Mouse (Mus musculus) right cerebral cortex, postnatal 14 days (tissue): Measurements from ENCODE around the gene Lclat1.
"Not testable (repeated sequence)": the region's sequence is repeated elsewhere in the genome, so short reads cannot be mapped to it uniquely, and the experiment has no call there.

Experiments
- DNase-seq: peaks from one replicate; pipeline ENCODE4 v3.0.0; 2022

Lclat1 gene

DNA sequence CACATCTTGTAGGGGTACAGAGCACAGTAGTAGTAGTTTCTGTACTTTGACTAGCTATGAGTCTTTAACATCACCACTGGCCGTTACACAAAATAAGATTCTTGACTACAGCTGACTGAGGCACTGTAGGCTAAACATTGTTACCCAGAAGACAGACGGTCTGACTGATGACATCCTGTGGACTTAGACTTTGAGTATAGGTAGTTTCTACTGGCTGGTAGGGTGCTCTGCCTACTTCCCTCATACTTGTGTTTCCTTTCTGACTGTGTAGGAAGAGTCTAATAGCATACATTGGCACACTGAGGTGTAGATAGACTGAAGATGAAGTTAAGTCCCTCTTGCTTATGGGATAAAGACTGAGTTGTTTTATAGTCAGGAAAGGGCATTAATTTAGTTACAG lies 37.6 kb downstream of the Lclat1 start:
- DNase-seq, result no peak

DNA sequence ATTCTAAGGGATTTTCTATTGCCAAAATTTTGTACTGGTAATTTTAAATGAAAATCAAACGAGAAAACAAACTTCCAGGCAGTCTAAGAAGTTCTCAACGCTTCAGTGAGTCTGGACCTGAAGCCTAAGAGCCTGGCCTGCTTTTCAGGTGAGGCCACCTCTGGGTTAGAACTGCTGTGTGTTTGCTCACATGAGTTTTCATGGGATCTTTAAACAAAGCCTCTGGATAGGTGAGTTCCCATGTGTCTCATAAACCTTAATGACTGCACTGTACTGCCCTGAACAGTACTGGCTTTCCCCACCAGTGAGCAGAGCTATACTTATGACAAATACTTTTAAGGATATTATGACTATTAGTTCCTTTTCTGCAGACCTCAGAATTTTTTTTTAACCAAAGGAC lies 40.8 kb downstream of the Lclat1 start:
- DNase-seq, result no peak

DNA sequence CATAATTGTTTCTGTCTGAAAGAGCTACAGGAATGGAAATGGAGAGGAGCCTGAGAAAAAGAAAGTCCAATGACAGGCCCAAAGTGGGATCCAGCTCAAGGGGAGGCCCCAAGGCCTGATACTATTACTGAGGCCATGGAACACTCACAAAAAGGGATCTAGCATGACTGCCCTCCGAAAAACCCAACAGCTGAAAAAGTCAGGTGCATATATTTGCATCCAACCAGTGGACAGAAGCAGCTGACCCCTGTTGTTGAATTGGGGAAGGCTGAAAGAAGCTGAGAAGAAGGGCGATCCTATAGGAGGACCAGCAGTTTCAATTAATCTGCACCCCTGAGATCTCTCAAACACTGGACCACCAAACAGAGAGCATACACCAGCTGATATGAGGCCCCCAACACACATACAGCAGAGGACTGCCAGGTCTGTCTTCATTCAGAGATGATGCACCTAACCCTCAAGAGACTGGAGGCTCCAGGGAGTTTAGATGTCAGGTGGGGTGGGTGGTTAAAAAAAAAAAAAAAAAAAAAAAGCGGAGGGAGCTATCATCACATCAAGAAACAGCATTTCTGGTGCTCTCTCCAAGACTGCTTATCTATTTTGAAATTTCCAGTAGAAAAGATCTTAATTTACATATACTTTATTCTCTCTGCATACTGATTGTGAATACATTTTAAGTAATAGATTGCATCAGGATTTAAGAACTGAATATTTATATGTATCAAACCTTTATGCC lies 45.2 kb downstream of the Lclat1 start:
- DNase-seq, result not testable (repeated sequence)

DNA sequence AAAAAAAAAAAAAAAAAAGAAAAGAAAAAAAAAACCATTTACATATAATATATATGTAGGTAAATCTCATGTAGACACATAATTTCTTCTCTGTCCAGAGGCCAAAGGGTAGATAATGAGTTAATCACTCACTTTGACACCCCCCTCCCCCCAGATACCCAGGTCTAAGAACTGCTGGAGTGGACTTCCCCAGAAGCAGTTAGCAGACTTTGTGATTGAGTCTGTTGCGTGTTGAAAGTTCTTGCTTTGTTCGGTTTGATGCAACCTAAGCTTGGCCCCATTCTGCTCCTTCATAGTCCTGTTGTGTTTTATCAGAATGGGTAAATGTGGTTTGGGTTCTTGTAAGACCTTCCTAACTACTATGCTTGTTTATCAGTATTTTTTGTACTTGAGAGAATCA lies 45.9 kb downstream of the Lclat1 start:
- no peak for DNase-seq

DNA sequence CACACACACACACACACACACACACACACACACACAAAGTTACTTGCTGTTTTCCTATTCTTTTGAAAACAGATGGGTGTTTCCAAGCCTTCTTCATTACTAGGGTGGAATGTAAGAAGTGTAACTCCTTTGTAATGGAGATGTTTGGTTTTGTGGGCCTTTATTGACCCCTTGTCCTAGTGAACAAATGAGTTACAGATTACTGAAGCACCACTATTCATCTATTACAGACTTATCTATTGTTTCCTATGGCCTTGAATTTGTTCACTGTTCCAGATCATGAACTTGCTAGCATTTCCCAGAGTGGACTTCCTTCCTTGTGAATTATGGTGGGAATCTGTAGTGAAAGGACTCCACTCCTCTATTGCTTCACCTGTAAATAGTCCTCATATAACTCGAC lies 48.8 kb downstream of the Lclat1 start:
- DNase-seq, result no peak

DNA sequence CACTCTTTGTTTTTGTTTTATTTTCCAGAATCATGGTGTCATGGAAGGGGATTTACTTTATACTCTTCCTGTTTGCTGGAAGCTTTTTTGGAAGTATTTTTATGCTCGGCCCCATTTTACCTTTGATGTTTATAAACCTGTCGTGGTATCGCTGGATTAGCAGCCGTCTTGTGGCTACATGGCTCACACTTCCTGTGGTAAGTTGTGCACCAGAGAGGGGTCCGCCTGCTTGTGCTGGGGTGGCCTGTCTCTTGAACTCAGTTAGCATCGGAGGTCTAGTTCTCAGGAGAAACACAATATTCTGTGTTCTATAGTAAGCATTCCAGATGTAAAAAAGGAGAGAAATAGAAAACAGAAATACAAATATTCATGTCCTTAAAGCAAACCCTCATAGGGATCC lies 54.0 kb downstream of the Lclat1 start:
- DNase-seq, result no peak

DNA sequence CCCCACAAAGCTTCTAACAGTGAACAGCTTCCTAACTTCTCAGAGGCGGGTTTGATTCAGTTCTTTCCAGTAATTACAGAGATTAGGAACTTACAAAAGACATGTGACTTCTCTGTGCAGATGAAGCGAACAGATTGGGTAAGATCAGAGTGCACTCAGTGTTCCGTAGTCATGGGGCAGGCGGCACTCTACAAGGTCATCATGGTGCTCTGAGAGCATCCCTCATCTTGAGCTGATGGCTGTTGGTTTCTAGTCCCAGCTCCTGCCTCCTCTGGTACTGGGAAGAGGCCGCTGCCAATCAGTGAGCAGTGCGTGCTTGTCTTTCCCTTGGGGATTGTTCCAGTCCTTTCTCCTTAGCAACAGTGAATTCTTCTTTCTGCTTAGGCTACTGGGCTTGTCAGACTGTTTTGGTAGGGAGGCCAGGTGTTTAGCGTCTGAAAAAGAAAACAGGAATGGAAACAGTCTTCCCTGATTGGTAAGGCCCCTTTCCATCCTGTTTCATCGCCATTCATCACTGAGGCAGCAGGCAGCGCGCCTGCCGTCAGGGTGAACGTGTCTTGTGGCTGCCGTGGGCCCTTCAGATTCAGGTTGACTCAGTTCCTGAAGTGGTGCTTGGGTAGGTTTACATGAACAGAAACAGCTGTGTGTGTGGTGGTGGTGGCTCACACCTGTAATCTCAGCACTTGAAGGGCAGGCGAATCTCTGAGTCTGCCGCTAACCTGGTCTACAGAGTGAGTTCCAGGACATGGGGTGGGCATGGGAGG lies 54.8 kb downstream of the Lclat1 start:
- no peak for DNase-seq

DNA sequence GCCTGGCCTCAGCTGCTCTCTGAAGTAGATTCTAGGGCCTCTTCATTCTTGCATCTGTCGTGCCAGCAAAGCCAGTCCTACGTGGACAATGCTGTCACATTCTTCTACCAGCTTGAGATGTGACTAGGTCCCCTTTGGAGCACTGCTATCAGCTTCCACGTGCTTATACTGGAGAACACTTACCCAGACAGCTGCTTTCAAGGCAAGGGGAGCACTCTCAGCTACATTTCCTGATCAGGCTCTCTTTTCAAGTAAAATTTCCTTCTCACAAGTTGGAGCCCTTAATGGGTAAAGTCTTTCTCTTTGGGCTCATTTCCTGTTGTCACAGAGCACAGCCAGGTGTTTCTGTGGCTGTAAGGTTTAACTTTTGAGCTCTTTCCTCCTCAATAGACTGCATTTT lies 55.8 kb downstream of the Lclat1 start:
- no peak for DNase-seq

DNA sequence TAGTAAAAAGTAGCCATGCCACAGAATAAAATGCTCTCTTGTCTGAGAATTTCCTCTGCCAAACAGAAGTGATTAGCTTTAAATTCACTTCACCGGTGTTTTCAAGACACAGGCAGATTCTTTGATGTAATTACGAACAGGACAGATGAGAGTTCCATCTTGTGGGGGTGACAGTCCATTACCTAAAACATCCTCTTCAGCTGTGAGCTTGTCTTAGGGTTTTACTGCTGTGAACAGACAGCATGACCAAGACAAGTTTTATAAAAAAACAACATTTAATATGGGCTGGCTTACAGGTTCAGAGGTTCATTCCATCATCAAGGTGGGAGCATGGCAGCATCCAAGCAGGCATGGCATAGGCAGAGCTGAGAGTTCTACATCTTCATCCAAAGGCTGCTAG lies 56.3 kb downstream of the Lclat1 start:
- no peak for DNase-seq

DNA sequence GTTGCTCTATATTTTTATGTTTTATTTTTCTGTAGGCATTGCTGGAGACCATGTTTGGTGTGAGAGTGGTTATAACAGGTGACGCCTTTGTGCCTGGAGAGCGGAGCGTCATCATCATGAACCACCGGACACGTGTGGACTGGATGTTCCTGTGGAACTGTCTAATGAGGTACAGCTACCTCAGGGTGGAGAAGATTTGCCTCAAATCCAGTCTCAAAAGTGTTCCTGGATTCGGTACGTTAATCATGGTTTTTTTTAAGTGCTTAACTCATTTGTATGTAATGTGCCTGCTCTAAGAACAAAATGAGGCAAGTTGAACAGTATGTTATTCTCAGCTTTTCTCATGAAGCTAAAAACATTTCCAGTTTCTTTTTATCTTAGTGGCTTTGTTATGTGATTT lies 61.7 kb downstream of the Lclat1 start:
- no peak for DNase-seq

DNA sequence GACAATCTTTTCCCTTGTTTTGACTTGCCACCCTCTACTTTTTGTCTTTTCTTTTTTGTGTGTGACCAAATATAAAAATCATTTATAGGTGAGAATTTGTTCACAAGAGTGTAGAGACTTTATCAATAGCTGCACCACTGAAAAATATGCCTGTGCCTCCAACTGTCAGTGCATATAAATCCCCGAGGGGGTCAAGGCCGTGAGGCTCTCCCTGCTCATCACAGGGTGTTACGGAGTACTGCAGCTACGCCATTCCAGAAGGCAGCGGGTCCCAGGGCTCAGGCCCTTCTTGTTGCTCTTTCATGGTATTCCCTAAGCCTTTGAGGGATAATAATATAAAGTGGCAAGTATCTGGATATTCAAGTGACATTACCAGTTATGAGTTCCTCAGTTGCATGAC lies 62.4 kb downstream of the Lclat1 start:
- no peak for DNase-seq

DNA sequence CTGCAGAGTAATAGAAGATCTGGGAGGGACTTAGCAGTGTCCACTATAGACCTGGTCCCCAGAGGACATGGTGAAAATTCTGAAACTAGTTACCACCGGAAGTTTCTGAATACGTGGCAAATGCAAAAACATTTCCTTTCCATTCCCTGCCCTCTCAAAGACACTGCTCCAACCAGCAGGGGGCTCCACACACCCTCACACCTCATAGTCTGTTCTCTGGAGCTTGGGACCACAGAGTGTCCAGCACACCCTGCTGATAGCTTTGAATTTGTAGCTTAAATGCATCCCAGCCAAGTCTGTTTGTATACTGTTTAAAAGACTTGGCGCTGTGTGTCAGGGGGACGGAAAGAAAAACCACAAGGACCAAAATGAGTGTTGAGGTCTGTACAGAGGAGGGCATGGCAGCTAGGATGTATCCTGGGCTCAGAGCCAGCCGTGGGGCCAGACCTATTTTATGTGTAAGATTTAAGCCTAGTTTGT lies 66.3 kb downstream of the Lclat1 start:
- peak; percentile 58 for DNase-seq

DNA sequence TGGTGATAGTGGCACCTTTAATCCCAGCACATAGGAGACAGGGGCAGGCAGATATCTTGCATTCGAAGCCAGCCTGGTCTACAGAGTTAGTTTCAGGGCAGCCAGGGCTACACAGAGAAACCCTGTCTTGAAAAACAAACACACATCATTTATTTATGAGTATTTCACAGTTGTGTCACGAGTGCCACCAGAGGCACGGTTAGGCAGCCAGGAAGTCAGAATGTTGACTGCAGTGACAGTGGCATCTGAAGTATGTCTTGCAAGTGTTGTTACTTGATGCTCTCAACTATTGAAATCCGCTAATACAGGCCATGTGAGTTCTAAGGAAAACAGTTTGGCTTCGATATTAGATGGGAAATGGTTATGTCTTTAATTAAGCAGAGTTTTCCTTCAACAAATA lies 67.9 kb downstream of the Lclat1 start:
- DNase-seq, result no peak

DNA sequence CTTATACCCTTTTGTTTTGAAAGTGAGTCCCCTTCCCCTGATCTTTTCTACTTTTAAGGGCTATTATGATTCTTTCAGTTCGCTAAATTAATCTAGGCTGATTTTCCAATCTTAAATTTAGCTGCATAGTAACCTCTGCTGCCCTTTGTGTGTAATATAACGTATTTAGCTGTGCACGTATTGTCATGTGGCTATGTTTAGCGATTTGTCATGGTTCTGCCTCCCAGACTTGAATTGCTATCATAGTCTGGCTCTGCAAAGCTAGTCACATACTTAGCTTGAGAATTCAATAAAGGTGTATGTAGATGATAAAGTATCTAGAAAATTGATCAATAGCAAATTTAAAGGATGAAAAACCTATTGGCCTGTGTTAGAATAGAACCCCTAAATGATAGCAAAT lies 69.3 kb downstream of the Lclat1 start:
- DNase-seq, result no peak

DNA sequence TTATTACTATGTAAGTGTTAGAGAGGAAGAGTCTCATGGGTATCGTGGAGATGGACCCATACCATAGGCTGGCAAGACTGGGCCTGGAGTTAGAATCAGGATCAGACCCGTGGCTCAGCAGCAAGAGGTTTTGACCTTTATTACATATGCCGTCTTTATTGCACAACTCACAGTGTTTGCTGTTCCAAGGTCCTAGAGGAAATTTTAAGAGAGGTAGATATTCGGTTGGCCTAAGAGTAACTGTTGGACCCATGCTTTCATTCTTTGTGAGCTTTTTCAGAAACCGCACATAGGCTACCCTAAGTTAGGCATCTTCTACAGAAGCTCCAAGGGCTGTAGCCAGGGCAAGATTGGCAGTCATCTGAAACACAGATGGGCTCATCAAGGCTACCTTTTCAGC lies 79.1 kb downstream of the Lclat1 start:
- no peak for DNase-seq

DNA sequence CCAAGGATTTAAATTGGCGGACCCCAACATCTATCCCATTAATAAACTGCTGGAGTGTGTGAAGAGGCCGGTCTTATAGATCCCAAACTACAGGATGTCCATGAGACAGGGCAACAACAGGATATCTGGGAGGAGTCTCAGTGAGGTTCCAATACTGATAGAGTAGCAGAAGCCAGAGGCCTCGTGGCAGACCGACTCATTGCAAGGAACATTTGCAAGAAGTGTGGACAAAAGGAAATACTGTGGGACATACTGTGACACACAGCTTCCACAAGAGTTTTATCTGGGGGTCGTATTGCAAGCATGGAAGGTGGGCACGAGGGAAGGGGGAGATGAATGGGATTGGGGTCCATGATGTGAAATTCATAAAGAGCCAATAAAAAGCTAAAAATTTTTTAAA lies 86.4 kb downstream of the Lclat1 start:
- no peak for DNase-seq

DNA sequence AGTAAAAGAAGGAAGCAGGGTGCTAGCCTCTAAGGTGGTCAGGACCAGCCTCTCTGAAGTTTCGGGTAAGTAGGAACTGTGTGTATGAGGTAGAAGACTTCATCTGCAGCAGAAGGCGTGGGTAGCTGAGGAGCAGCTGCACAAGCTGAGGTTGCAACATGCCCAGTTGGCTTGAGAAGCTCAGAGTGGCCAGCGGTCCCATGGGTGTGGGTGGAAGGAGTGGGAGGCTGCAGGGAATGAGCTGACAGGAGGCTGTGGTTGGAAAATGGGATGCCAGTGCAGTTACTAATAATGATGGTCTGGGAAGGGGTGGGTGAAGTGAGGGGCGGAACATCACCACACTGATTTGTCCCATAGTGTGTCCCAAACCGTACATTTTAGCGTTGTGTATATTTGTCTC lies 86.8 kb downstream of the Lclat1 start:
- peak; percentile 8 for DNase-seq

DNA sequence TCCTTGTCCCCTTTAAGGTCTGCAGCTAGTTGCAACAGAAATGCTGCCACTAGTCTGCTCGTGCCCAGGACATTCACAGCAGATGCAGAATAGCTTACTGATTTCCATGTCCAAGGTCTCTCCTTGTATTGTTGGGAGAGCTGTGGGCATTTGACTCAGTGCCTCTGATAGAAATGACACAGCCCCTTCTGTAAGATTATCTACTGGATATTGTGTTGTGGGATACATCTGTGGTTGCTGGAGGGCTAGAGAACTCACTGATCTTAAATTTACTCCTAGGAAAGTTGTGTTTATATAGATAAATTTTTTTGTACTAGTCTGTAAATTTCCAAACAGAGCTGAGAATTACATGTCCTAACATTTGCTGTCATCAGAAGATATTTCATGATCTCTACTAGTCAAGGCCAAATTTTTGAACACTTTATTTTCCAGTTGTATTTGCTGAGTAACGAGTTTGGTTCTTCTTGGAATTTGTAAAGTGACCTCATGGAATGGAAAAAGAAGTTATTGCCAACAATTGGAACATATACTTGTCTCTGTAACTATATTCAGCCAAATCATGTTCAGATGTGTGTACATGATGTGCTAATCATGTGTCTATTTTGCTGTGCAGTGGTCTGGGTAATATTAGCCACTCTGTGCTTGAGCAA lies 87.4 kb downstream of the Lclat1 start:
- no peak for DNase-seq

DNA sequence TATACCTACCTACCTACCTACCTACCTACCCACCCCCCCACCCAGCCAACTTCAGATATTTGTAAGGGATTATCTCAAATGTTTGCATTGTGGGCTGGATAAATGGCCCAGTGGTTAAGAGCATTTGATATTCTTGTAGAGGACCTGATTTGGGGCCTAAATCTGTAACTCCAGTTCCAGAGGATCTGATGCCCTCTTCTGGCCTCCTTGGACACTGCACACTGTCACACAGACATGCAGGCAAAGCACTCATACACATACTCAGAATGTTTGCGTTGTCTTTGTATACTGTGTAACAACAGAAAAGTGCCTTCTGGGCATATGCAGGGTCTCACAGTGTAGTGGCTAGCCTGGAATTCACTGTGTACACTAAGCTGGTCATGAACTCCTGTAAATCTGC lies 88.4 kb downstream of the Lclat1 start:
- peak; percentile 17 for DNase-seq

DNA sequence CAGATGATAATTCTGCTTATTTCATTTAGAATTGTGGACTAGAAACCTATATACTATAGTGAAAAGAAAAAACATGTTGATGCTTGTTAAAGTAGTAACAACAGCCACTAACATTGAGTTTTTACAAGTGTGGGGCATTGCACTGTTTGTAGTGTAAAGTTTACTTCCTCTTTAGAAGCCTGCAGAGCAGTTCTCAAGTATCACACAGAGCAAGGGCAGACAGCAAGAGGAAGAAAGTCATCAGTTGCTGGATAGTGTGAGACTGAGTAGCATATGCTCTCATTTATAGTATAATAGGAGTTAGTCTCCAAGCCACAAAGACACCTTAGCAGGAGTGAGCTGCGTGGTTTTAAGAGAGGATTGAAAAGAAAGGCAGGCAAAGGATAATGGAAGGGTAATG lies 89.9 kb downstream of the Lclat1 start:
- DNase-seq, result no peak

DNA sequence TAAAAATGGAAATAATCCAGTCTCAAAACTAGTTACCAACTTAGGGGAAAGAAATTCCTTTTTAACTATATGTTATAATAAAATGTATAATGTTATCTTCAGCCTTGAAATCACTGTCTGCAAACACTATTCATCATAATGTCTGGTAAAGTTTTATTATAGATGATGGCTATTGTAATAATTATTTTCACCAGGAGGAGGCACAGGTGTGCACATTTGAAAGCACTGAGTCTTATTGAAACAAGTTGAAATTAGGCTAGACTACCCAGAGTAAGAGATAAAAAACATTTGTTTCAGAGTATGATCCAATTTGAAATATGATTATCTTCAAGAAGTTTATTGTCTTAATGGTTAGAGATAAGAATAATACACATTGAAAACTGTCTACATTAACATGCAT lies 91.6 kb downstream of the Lclat1 start:
- no peak for DNase-seq

DNA sequence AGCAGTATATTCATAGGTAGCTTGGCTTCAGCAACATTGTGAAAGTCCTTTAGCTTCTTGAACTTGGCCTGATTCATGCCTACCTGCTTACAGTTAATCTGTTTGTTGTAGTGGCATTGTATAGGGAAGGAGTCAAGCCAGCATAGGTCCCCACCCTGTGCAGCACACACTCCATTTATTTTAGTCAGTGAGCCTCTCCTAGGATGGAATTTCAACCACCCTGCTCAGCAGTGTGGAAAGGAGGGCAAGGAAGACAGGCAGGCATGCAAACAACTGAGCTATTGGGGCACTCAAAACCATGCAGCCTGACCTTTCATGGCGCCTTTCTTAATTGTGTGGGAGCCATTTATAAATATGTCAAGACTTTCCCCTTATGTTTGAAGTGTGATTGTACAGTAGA lies 92.6 kb downstream of the Lclat1 start:
- DNase-seq, result no peak

DNA sequence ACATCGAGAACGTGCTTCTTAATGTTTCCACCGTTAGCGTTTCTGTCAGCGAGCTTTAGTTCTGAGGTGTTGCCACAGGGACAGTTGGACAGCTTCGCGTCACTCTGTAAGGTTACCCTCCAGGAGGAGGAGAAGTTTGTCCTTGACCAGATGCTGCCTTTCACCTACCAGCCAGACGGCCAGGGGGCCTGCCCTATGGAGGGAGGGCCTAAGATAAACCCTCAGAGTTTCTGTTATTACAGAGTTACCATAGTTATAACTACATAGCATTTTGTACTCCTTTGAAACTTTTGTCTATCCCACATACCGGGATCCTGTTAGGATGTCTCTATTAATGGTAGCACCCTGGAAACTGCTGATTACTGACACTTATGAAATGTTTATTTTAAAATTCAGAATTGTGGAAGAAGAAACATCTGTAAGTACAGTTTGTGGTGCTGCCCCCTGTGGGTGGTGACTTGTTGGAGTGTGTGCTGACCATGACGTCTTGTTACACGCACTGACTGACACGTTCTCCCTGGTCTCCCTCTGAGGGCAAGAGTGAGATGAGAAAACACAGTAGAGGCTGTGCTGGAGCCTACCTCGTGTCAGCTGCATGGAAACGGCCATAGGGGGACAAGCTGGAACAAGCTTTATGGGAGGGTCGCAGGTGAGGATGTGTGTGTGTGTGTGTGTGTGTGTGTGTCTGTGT lies 96.0 kb downstream of the Lclat1 start:
- no peak for DNase-seq
